Mouse (Mus musculus): ENCODE measurements at regions not wholly inside any gene's neighbourhood (a gene's known extent, or its start where the extent isn't known, plus 50 kb on each side); places are given as distances from the start of the nearest gene placed in this dataset.

GRCm38 (mm10) chr7:83251995-83252563 is 332.6 kb upstream of the Tmc3 start:
- TF ChIP-seq CTCF (IDR thresholded peaks at IDR 0.05; ENCODE audit: borderline replicate concordance, extremely low read depth, insufficient read depth, insufficient read length) = no peak
- no peak for TF ChIP-seq POLR2A (IDR thresholded peaks at IDR 0.05; ENCODE audit: borderline replicate concordance, extremely low read depth, insufficient read depth, insufficient read length, poor library complexity, severe bottlenecking)

All from brain, embryonic 14.5 days (tissue).